Mouse (Mus musculus) MEL (cell line): ENCODE data around the gene Gfra1.

Source experiments
- CTCF ChIP-seq, 3 experiments: IDR thresholded peaks in 2 of 3; conservative IDR thresholded peaks in 1 of 3; 2 replicates each; pipeline ENCODE4 v1.5.1; 2011 to 2012; ENCODE audit warnings: low read length in 3 of 3, low read depth in 2 of 3, mild to moderate bottlenecking in 2 of 3, improper control_type of control experiment in 1 of 3, inconsistent platforms in 1 of 3, mixed read lengths in 1 of 3, moderate library complexity in 1 of 3; ENCODE audit not compliant: control insufficient read depth in 1 of 3, insufficient read depth in 1 of 3, poor library complexity in 1 of 3, severe bottlenecking in 1 of 3
- MAX ChIP-seq: IDR thresholded peaks from 2 replicates; pipeline ENCODE4 v1.6.1; 2011; ENCODE audit warnings: low read length, improper control_type of control experiment
- MEF2A ChIP-seq: IDR thresholded peaks from 2 replicates; pipeline ENCODE4 v1.6.1; 2014; ENCODE audit warnings: low read depth, mild to moderate bottlenecking, inconsistent platforms, low read length, improper control_type of control experiment; ENCODE audit not compliant: poor library complexity, insufficient replicate concordance, severe bottlenecking; ENCODE audit errors: extremely low read depth
- POLR2A ChIP-seq, 2 experiments: IDR thresholded peaks; 2 replicates each; pipeline ENCODE4 v1.6.1; 2011 to 2012; ENCODE audit warnings: low read length in 2 of 2, mild to moderate bottlenecking in 2 of 2, control low read depth in 1 of 2, improper control_type of control experiment in 1 of 2, low read depth in 1 of 2, moderate library complexity in 1 of 2; ENCODE audit not compliant: control insufficient read depth in 1 of 2, insufficient read depth in 1 of 2, poor library complexity in 1 of 2
- TAL1 ChIP-seq: IDR thresholded peaks from 2 replicates; pipeline ENCODE4 v1.6.1; 2012; ENCODE audit warnings: mild to moderate bottlenecking, inconsistent platforms, low read length, moderate library complexity, mixed read lengths
- TBP ChIP-seq: IDR thresholded peaks from 2 replicates; pipeline ENCODE4 v1.8.0; 2011; ENCODE audit warnings: low read depth, low read length, improper control_type of control experiment
- TCF12 ChIP-seq: IDR thresholded peaks from 2 replicates; pipeline ENCODE4 v1.6.1; 2014; ENCODE audit warnings: low read depth, mild to moderate bottlenecking, inconsistent platforms, low read length, improper control_type of control experiment, moderate library complexity
- ZKSCAN1 ChIP-seq: IDR thresholded peaks from 2 replicates; pipeline ENCODE4 v1.6.1; 2012; ENCODE audit warnings: low read depth, mild to moderate bottlenecking, inconsistent platforms, low read length, improper control_type of control experiment, moderate library complexity

DNA sequence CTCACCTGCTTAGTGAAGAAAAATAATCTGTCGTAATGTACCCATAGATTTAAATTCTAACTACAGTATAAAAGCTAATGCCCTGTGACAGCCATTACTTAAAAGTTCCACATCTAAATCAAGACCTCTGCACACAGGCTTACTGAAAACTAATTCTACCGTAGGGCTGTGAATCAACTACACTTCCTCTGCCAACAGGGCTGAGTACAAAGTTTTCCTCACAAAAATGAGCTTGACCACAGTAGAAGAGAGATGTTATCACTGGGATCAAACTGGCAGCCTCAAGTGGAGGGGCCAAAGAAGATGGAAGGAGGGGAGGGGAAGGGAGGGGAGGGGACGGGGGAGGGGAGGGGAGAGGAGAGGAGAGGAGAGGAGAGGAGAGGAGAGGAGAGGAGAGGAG, 42.9 kb downstream of the Gfra1 start:
- TF ChIP-seq TAL1, result no peak
- no peak for TF ChIP-seq POLR2A (IDR thresholded peaks at IDR 0.05; ENCODE audit: control insufficient read depth in 1 of 2, insufficient read depth in 1 of 2, low read depth in 1 of 2, low read length in 2 of 2, poor library complexity in 1 of 2)
- no peak for TF ChIP-seq TBP
- TF ChIP-seq MEF2A, result no peak
- TF ChIP-seq CTCF (IDR thresholded peaks at IDR 0.05 in 2 of 3, conservative IDR thresholded peaks at IDR 0.05 in 1 of 3; ENCODE audit: control insufficient read depth in 1 of 3, insufficient read depth in 1 of 3, low read depth in 2 of 3, low read length in 3 of 3, poor library complexity in 1 of 3, severe bottlenecking in 1 of 3), result no peak
- no peak for TF ChIP-seq ZKSCAN1
- TF ChIP-seq MAX, result no peak
- no peak for TF ChIP-seq TCF12
